Mouse (Mus musculus) embryonic facial prominence, embryonic 10.5 days (tissue): ENCODE measurements around the gene Hist1h1t. TPM values are rescaled to one million over a fixed set of nuclear protein-coding genes. Genes with fewer than 3 reads are reported as not detected.
"Not testable (repeated sequence)": the region's sequence is repeated elsewhere in the genome, so short reads cannot be mapped to it uniquely, and the experiment has no call there.

ENCODE experiments used
- DNase-seq: peaks from one replicate; pipeline ENCODE4 v3.0.0-alpha.2; 2017; ENCODE audit warnings: low spot score
- H3K27ac ChIP-seq: fragments of 300-500 bp; sonication (generic); replicated peaks from 2 replicates; pipeline ENCODE4 v1.5.1; 2016; ENCODE audit warnings: mild to moderate bottlenecking
- H3K27me3 ChIP-seq: fragments of 300-500 bp; sonication (generic); replicated peaks from 2 replicates; pipeline ENCODE4 v1.6.1; 2016; ENCODE audit warnings: low read depth, mild to moderate bottlenecking; ENCODE audit not compliant: poor library complexity, severe bottlenecking
- H3K36me3 ChIP-seq: fragments of 300-500 bp; sonication (generic); replicated peaks from 2 replicates; pipeline ENCODE4 v1.6.1; 2016; ENCODE audit warnings: mild to moderate bottlenecking, moderate library complexity
- H3K4me1 ChIP-seq: fragments of 300-500 bp; sonication (generic); 2 replicates; pipeline ENCODE4 v1.6.1; 2016
- H3K4me3 ChIP-seq: fragments of 300-500 bp; sonication (generic); 2 replicates; pipeline ENCODE4 v1.5.1; 2016; ENCODE audit warnings: mild to moderate bottlenecking, moderate library complexity
- H3K9me3 ChIP-seq: fragments of 300-500 bp; sonication (generic); 2 replicates; pipeline ENCODE4 v1.6.1; 2016; ENCODE audit warnings: mild to moderate bottlenecking
- WGBS: fragments of 180-500 bp; shearing (Covaris S2); methylation state at CpG from one replicate; pipeline ENCODE4 v1.1.7; 2016; 5-methylcytosine and 5-hydroxymethylcytosine counted together
- polyA plus RNA-seq: library from polyadenylated mRNA; unstranded; fragments of >200 nt; fragmentation: Nextera tagmentation; extraction: Ambion mirVana; gene quantifications from 2 replicates; pipeline ENCODE4 v1.2.1, GENCODE M21; 2016

Hist1h1t gene
- 0.28 TPM in 1 of 2 replicates, not detected in the other for polyA plus RNA-seq

DNA sequence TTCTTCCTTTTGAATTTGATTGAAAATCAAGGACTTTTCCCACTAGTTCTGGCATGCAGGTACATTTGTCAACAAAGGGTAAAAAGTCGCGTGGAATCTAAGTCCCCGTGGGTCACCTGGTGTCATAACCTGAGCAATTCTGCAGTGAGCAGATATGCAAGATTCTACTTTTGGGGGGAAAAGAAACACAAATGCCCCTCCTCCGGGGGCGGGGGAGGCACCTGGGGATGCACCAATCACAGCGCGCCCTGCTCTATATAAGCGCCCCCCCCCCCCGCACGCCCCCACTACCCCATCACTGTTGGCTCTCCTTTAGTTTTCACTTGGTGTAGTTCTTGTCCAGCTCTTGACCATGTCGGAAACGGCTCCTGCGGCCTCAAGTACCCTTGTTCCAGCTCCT lies at the start of gene Hist1h1t:
TSS of gene Hist1h1t (plus strand) at position 301 of the 400 bp plus-strand sequence.
- no peaks in the 10 kb centered on the region for H3K9me3 ChIP-seq
- peak within 1 kb of the TSS; percentile 18 for H3K4me3 ChIP-seq
- 48% methylated on average over 13 of the region's 13 CpGs for WGBS
- peaks cover 18% of the 10 kb centered on the region for H3K4me1 ChIP-seq
- DNase-seq = no peak
- peak within 1 kb of the TSS; percentile 80 for H3K27ac ChIP-seq
- no peaks in the 10 kb centered on the region for H3K36me3 ChIP-seq
- no peaks in the 10 kb centered on the region for H3K27me3 ChIP-seq

GRCm38 (mm10) chr13:23659636-23660366 lies 35.8 kb upstream of the Hist1h1t start:
- Histone ChIP-seq H3K27me3 (no peaks in the 10 kb centered on the region), H3K9me3 (no peaks in the 10 kb centered on the region), H3K36me3 (no peaks in the 10 kb centered on the region), H3K4me1 (no peaks in the 10 kb centered on the region), H3K27ac (no peak overlapping the region), H3K4me3 (no peak overlapping the region)
- DNase-seq = no peak
- WGBS = 82% methylated on average over 6 of the region's 6 CpGs

DNA sequence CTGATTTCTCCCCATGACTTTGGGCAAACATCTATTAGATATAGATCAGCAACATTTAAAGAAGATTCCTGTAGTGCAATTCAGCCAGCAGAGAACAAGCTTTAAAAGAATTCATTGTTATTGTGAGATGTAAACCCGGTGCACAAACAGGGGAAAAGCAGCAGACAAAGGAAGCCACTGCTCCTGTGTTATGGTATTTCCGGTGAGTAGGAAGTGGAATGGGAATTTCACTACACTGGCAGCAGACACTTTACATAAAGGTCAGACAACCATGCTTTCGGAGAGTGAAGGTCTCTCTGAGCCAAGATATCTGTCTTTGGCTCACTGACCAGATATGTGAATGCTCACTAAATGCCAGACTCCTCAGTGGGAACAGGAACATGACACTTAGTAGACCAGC lies 33.1 kb upstream of the Hist1h1t start:
- 80% methylated on average over 3 of the region's 3 CpGs for WGBS
- no peak overlapping the region for H3K4me3 ChIP-seq
- H3K4me1 ChIP-seq = no peaks in the 10 kb centered on the region
- no peaks in the 10 kb centered on the region for H3K36me3 ChIP-seq
- H3K9me3 ChIP-seq = no peaks in the 10 kb centered on the region
- no peak overlapping the region for H3K27ac ChIP-seq
- no peak for DNase-seq
- no peaks in the 10 kb centered on the region for H3K27me3 ChIP-seq

- Histone ChIP-seq H3K36me3 (no peaks in the 10 kb centered on the region), H3K4me3 (peak overlapping the region; percentile 56; the same call in 1 of the 2 replicates), H3K9me3 (no peaks in the 10 kb centered on the region), H3K27me3 (no peaks in the 10 kb centered on the region), H3K4me1 (peaks cover 23% of the 10 kb centered on the region), H3K27ac (peak overlapping the region; percentile 86)
- no peak for DNase-seq
- WGBS = 86% methylated on average over 6 of the region's 6 CpGs
These were observed 13.5 kb upstream of the Hist1h1t start for GRCm38 (mm10) chr13:23681990-23682582.

- H3K27me3 ChIP-seq = no peaks in the 10 kb centered on the region
- no peaks in the 10 kb centered on the region for H3K9me3 ChIP-seq
- peaks cover 23% of the 10 kb centered on the region for H3K4me1 ChIP-seq
- WGBS = 69% methylated on average over 1 of the region's 1 CpGs
- no peak for DNase-seq
- peak overlapping the region; percentile 56 for H3K4me3 ChIP-seq
- no peaks in the 10 kb centered on the region for H3K36me3 ChIP-seq
- H3K27ac ChIP-seq = peak overlapping the region; percentile 86
These were observed 13.0 kb upstream of the Hist1h1t start for GRCm38 (mm10) chr13:23682623-23682946.

- Histone ChIP-seq H3K4me1 (peaks cover 23% of the 10 kb centered on the region), H3K27ac (peak overlapping the region; percentile 86), H3K4me3 (peak overlapping the region; percentile 56)
- peak; percentile 56 for DNase-seq
- not testable (repeated sequence) for H3K36me3 ChIP-seq, H3K9me3 ChIP-seq, H3K27me3 ChIP-seq
- WGBS = 8% methylated on average over 18 of the region's 30 CpGs
These were observed 12.5 kb upstream of the Hist1h1t start for GRCm38 (mm10) chr13:23682947-23683754.

- Histone ChIP-seq H3K27me3 (no peaks in the 10 kb centered on the region), H3K27ac (peak within 1 kb of the TSS; percentile 93), H3K4me1 (peaks cover 23% of the 10 kb centered on the region), H3K9me3 (no peaks in the 10 kb centered on the region), H3K4me3 (peak within 1 kb of the TSS; percentile 60), H3K36me3 (no peaks in the 10 kb centered on the region)
- peak; percentile 87 for DNase-seq
- WGBS = under 1% methylated on average over 32 of the region's 32 CpGs
These were observed 11.8 kb upstream of the Hist1h1t start, which contains the start of the genes Hist1h2ac and Hist1h2bc for GRCm38 (mm10) chr13:23683755-23684281. TSS of gene Hist1h2ac (minus strand) at chr13:23683948. TSS of gene Hist1h2bc (plus strand) at chr13:23684199.

DNA sequence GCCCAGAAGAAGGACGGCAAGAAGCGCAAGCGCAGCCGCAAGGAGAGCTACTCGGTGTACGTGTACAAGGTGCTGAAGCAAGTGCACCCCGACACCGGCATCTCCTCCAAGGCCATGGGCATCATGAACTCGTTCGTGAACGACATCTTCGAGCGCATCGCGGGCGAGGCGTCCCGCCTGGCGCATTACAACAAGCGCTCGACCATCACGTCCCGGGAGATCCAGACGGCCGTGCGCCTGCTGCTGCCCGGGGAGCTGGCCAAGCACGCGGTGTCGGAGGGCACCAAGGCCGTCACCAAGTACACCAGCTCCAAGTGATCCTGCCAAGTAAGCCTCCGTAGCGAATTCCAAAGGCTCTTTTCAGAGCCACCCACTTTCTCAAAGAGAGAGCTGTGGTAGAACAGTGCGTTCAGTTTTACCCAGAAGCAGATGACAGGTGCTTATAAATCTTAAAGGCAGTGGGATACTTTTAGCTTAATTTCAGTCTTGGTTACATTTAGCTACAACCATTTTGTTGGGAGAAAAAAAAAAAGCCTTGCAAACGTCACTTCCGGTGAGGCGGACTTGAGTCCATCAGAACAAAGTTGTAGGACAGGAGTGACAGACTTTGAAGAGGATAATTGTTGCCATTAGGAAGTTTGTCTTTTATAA lies 11.2 kb upstream of the Hist1h1t start:
- Histone ChIP-seq H3K4me3 (peak overlapping the region; percentile 60), H3K4me1 (peaks cover 23% of the 10 kb centered on the region), H3K27ac (peak overlapping the region; percentile 93)
- H3K36me3 ChIP-seq, H3K9me3 ChIP-seq, H3K27me3 ChIP-seq: not testable (repeated sequence)
- WGBS = under 1% methylated on average over 25 of the region's 37 CpGs
- peak; percentile 60 for DNase-seq

DNA sequence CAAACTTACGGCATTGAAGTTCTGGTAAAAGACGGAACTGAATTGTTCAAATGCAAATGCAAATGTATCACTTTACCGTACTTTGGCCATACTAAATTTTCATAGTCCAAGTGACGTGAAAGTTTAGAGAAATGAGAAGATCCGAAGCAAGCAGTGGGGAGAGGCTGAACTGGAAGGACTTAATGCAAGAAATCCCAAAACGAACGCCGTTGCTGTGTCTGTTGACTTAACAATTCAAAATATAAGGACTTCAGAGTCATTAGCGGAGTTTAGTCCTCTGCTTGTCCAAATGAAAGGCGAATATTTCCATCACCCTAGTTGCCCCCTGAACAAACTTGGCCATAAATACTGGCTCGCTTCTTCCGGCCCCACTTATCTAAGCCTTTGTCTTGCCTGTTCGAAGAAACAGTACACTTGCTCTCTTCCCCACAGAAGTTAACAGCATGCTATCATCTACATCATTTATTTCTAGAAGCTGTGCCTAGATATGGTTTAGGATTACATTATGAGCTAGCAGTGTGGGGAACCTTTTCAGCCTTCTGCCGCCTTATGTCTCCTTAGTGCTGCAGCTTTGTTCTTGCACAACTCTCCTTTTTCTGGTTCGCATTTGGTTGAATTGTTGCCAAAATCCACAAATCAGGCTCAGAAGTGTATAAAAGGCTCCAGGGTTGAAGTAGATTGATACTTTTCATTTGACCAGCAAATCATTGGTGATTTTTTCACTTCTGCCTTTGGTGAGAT lies 10.3 kb upstream of the Hist1h1t start:
- Histone ChIP-seq H3K27ac (peak overlapping the region; percentile 93), H3K36me3 (no peaks in the 10 kb centered on the region), H3K27me3 (no peaks in the 10 kb centered on the region), H3K9me3 (no peaks in the 10 kb centered on the region), H3K4me1 (peaks cover 23% of the 10 kb centered on the region), H3K4me3 (peak overlapping the region; percentile 60)
- WGBS = 21% methylated on average over 15 of the region's 15 CpGs
- peak; percentile 46 for DNase-seq

- Histone ChIP-seq H3K27me3 (no peaks in the 10 kb centered on the region), H3K4me1 (peaks cover 23% of the 10 kb centered on the region), H3K4me3 (peak overlapping the region; percentile 60), H3K9me3 (no peaks in the 10 kb centered on the region), H3K27ac (peak overlapping the region; percentile 93), H3K36me3 (no peaks in the 10 kb centered on the region)
- DNase-seq = no peak
- WGBS = 70% methylated on average over 4 of the region's 4 CpGs
These were observed 9.6 kb upstream of the Hist1h1t start for GRCm38 (mm10) chr13:23685966-23686365.

- H3K36me3 ChIP-seq = no peaks in the 10 kb centered on the region
- no peak overlapping the region for H3K4me3 ChIP-seq
- no peak for DNase-seq
- peaks cover 20% of the 10 kb centered on the region for H3K4me1 ChIP-seq
- no peaks in the 10 kb centered on the region for H3K9me3 ChIP-seq
- no peaks in the 10 kb centered on the region for H3K27me3 ChIP-seq
- no peak overlapping the region; the same call in 1 of the 2 replicates for H3K27ac ChIP-seq
- WGBS = 88% methylated on average over 4 of the region's 4 CpGs
These were observed 8.4 kb upstream of the Hist1h1t start for GRCm38 (mm10) chr13:23687181-23687580.
